ENCODE assay signal across 28 mouse cellular contexts in genomic region chr15:96865932-96866331, GRCm38 (mm10).
DNase-seq lines count a peak whose midpoint lies in the region; ATAC-seq and TF ChIP-seq lines count a peak whose summit lies in the region.
"Had no signal": no experiment of that assay in that cellular context is flagged by ENCODE, and none has a peak within 500 bp of the region (broad histone marks: within the 10 kb centered on the region; RNA-seq: fewer than 3 reads in every experiment).

No protein-coding gene starts in this region.

- peak; percentile 2 for DNase-seq in CD4-positive helper T cell, adult 2 months (ENCODE audit: low read depth, low spot score)
- DNase-seq in c-Kit-positive CD71-positive TER-119-negative erythroid progenitor cells, embryonic 14.5 days (ENCODE audit: low read depth): peak; percentile 1
- peak; percentile 36 for DNase-seq in stomach, postnatal 0 days (ENCODE audit: low spot score)
- DNase-seq in adrenal gland, postnatal 25 days: no peak
- DNase-seq in adrenal gland, postnatal 14 days: no peak
- DNase-seq: adrenal gland, adult 8-10 months; adrenal gland, postnatal 36 days; cerebellum, adult 11 months; cerebellum, adult 18-20 months; cerebellum, adult 8-10 months; cerebellum, adult 9-11 months; cerebellum, postnatal 14 days; cerebellum, postnatal 36 days; embryo, embryonic 11 days had no signal

- H3K9ac ChIP-seq in intestine, embryonic 16.5 days (ENCODE audit: low read depth, low read length): no peak overlapping the region
- no peak overlapping the region for H3K9ac ChIP-seq in intestine, embryonic 15.5 days
- no peak overlapping the region for H3K9ac ChIP-seq in stomach, postnatal 0 days (ENCODE audit: low read length)
- H3K9ac ChIP-seq: embryonic facial prominence, embryonic 13.5 days; embryonic facial prominence, embryonic 15.5 days; forebrain, embryonic 12.5 days had no signal

- H3K4me2 ChIP-seq in intestine, embryonic 16.5 days (ENCODE audit: low read depth, low read length): no peak overlapping the region
- no peak overlapping the region for H3K4me2 ChIP-seq in intestine, embryonic 15.5 days (replicated peaks)
- no peak overlapping the region for H3K4me2 ChIP-seq in stomach, postnatal 0 days (replicated peaks; ENCODE audit: low read depth)
- H3K4me2 ChIP-seq: embryonic facial prominence, embryonic 13.5 days; embryonic facial prominence, embryonic 15.5 days; forebrain, embryonic 12.5 days had no signal

- H3K4me3 ChIP-seq in intestine, embryonic 16.5 days (ENCODE audit: low read length): no peak overlapping the region
- no peak overlapping the region for H3K4me3 ChIP-seq in intestine, embryonic 15.5 days (replicated peaks)
- H3K4me3 ChIP-seq in stomach, postnatal 0 days (ENCODE audit: low read depth, low read length): no peak overlapping the region
- H3K4me3 ChIP-seq: embryonic facial prominence, embryonic 13.5 days; embryonic facial prominence, embryonic 15.5 days; erythroblast, embryonic 14.5 days; forebrain, embryonic 10.5 days; forebrain, embryonic 12.5 days had no signal

- no peak for TF ChIP-seq CTCF in stomach, postnatal 0 days (IDR thresholded peaks at IDR 0.05; ENCODE audit: low read depth)

- ATAC-seq in intestine, embryonic 16.5 days: 0 out of 2 replicates have a peak, but pooled peaks have one; percentile 31
- ATAC-seq in intestine, embryonic 15.5 days: no peak
- peak; percentile 59; the same call in 1 of the 2 replicates for ATAC-seq in stomach, postnatal 0 days (ENCODE audit: low FRiP score, low TSS enrichment)
- ATAC-seq: activated CD4-positive, CD25-positive, alpha-beta regulatory T cell, adult 4 months; CD4-positive, CD25-positive, alpha-beta regulatory T cell, adult 4 months; forebrain, embryonic 14.5 days; forebrain, embryonic 16.5 days; Patski had no signal

- H3K27me3 ChIP-seq in intestine, embryonic 16.5 days (replicated peaks; ENCODE audit: control insufficient read depth, insufficient read depth, low read length): no peaks in the 10 kb centered on the region
- H3K27me3 ChIP-seq in intestine, embryonic 15.5 days (replicated peaks): no peaks in the 10 kb centered on the region
- H3K27me3 ChIP-seq in stomach, postnatal 0 days (ENCODE audit: control insufficient read depth, insufficient read depth, low read length): no peaks in the 10 kb centered on the region
- H3K27me3 ChIP-seq: CH12.LX; embryonic facial prominence, embryonic 13.5 days; embryonic facial prominence, embryonic 15.5 days; forebrain, embryonic 12.5 days; Patski had no signal

- no peaks in the 10 kb centered on the region for H3K36me3 ChIP-seq in intestine, embryonic 16.5 days (ENCODE audit: control insufficient read depth, insufficient read depth, low read length)
- H3K36me3 ChIP-seq in intestine, embryonic 15.5 days: no peaks in the 10 kb centered on the region
- no peaks in the 10 kb centered on the region for H3K36me3 ChIP-seq in stomach, postnatal 0 days (ENCODE audit: control insufficient read depth, insufficient read depth, low read length)
- H3K36me3 ChIP-seq: embryonic facial prominence, embryonic 13.5 days; embryonic facial prominence, embryonic 15.5 days; forebrain, embryonic 10.5 days; forebrain, embryonic 12.5 days; G1E had no signal

- WGBS in intestine, embryonic 16.5 days: 79% methylated on average over 7 of the region's 7 CpGs
- 78% methylated on average over 7 of the region's 7 CpGs for WGBS in intestine, embryonic 15.5 days
- 62% methylated on average over 7 of the region's 7 CpGs for WGBS in stomach, postnatal 0 days

- H3K27ac ChIP-seq in intestine, embryonic 16.5 days (ENCODE audit: low read length): no peak overlapping the region
- H3K27ac ChIP-seq in intestine, embryonic 15.5 days: no peak overlapping the region
- no peak overlapping the region for H3K27ac ChIP-seq in stomach, postnatal 0 days (replicated peaks)
- H3K27ac ChIP-seq: embryonic facial prominence, embryonic 13.5 days; embryonic facial prominence, embryonic 15.5 days; forebrain, embryonic 10.5 days; forebrain, embryonic 12.5 days had no signal

- TF ChIP-seq EP300 in stomach, postnatal 0 days (optimal IDR thresholded peaks at IDR 0.05): no peak

- H3K9me3 ChIP-seq in intestine, embryonic 16.5 days (ENCODE audit: control insufficient read depth, low read length): no peaks in the 10 kb centered on the region
- no peaks in the 10 kb centered on the region for H3K9me3 ChIP-seq in intestine, embryonic 15.5 days
- no peaks in the 10 kb centered on the region for H3K9me3 ChIP-seq in stomach, postnatal 0 days (ENCODE audit: control insufficient read depth, low read length)
- H3K9me3 ChIP-seq: embryonic facial prominence, embryonic 13.5 days; embryonic facial prominence, embryonic 15.5 days; forebrain, embryonic 10.5 days; forebrain, embryonic 12.5 days had no signal

- H3K4me1 ChIP-seq in intestine, embryonic 16.5 days (ENCODE audit: control insufficient read depth, insufficient read depth, low read length): no peaks in the 10 kb centered on the region
- no peaks in the 10 kb centered on the region for H3K4me1 ChIP-seq in intestine, embryonic 15.5 days (replicated peaks)
- H3K4me1 ChIP-seq in stomach, postnatal 0 days (replicated peaks; ENCODE audit: control insufficient read depth, insufficient read depth): no peaks in the 10 kb centered on the region
- H3K4me1 ChIP-seq: embryonic facial prominence, embryonic 13.5 days; forebrain, embryonic 10.5 days; forebrain, embryonic 12.5 days had no signal

Comparison
In these comparisons a context has a peak if more than half of its experiments do, and no peak if none do; other contexts are left out.
1. DNase-seq: peak in CD4-positive helper T cell, adult 2 months (single experiment), c-Kit-positive CD71-positive TER-119-negative erythroid progenitor cells, embryonic 14.5 days (single experiment) and stomach, postnatal 0 days (single experiment); none in adrenal gland, postnatal 25 days (single experiment) and adrenal gland, postnatal 14 days (single experiment).